Mouse (Mus musculus): ENCODE measurements around the gene Smim6. TPM values are rescaled to one million over a fixed set of nuclear protein-coding genes. Genes with fewer than 3 reads are reported as not detected.

Gene Smim6
- polyA plus RNA-seq, 1 experiment, result not detected

GRCm38 (mm10) chr11:115955195-115955858, 43.5 kb downstream of the Smim6 start:
- H3K27ac ChIP-seq (ENCODE audit: insufficient read depth, low read length), result peak overlapping the region; percentile 47

GRCm38 (mm10) chr11:115956453-115956852, 44.6 kb downstream of the Smim6 start:
- Histone ChIP-seq H3K4me1 (ENCODE audit: control insufficient read depth, insufficient read depth, low read length) (peaks cover 20% of the 10 kb centered on the region; the same call in 1 of the 2 replicates), H3K27ac (ENCODE audit: insufficient read depth, low read length) (peak overlapping the region; percentile 56), H3K4me3 (ENCODE audit: insufficient read depth, low read length) (no peak overlapping the region)
- no peak for TF ChIP-seq POLR2A (IDR thresholded peaks at IDR 0.05; ENCODE audit: low read depth, low read length)
- no peak for TF ChIP-seq CTCF (IDR thresholded peaks at IDR 0.05; ENCODE audit: borderline replicate concordance, insufficient read depth, low read length)

More at GRCm38 (mm10) chr11:115955195-115955858, 43.5 kb downstream of the Smim6 start:
- TF ChIP-seq POLR2A (IDR thresholded peaks at IDR 0.05; ENCODE audit: low read depth, low read length), result no peak
- no peak for TF ChIP-seq CTCF (IDR thresholded peaks at IDR 0.05; ENCODE audit: borderline replicate concordance, insufficient read depth, low read length)
- Histone ChIP-seq H3K4me1 (ENCODE audit: control insufficient read depth, insufficient read depth, low read length) (peaks cover 20% of the 10 kb centered on the region; the same call in 1 of the 2 replicates), H3K4me3 (ENCODE audit: insufficient read depth, low read length) (no peak overlapping the region)

DNA sequence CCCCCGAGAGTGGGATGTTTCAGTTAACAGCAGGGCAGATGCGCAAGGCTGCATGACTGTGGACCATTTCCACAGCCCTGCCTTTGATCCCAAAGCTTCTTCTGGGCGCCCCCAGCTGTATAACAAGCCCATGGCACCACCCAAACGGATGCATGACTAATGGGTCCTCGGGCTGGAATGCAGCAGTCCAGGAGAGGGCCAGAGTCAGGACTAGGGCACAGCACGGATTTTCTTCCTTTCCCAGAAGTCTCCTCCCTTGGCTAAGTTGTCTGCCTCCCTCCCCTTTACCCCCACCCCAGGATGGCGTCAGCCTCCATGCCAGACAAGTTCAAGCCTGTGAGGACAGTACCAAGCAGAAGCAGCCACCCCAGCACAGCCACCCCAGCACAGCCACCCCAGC, 46.2 kb downstream of the Smim6 start:
- H3K4me3 ChIP-seq (ENCODE audit: insufficient read depth, low read length), result no peak overlapping the region
- TF ChIP-seq CTCF (IDR thresholded peaks at IDR 0.05; ENCODE audit: borderline replicate concordance, insufficient read depth, low read length) (no peak), POLR2A (IDR thresholded peaks at IDR 0.05; ENCODE audit: low read depth, low read length) (no peak)
- peak overlapping the region; percentile 56 for H3K27ac ChIP-seq (ENCODE audit: insufficient read depth, low read length)
- H3K4me1 ChIP-seq (ENCODE audit: control insufficient read depth, insufficient read depth, low read length), result peaks cover 20% of the 10 kb centered on the region; the same call in 1 of the 2 replicates

DNA sequence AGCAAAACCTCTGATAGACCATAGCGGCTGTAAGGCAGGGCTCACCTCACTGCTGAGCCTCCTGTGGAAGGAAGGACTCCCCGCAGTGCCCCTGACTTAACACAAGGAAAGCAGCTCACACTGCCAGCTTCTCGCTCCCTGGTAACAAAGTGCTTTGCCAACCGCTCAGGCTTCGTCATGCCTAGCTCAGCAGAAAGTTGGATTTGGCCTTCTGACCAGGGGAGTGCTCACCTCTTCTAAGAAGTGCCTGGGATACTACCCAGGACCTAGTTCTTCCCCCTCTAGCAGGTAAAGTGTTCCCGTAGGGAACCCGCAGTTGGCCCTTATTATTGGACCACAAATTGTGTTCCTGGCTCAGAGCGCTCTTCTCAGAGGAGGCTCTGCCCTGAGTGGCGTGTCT, 47.2 kb downstream of the Smim6 start:
- no peak overlapping the region for H3K4me3 ChIP-seq (ENCODE audit: insufficient read depth, low read length)

GRCm38 (mm10) chr11:115962651-115963412, 51.0 kb downstream of the Smim6 start:
- peaks cover 5% of the 10 kb centered on the region for H3K4me1 ChIP-seq (ENCODE audit: control insufficient read depth, insufficient read depth, low read length)
- H3K27ac ChIP-seq (ENCODE audit: insufficient read depth, low read length), result no peak overlapping the region
- TF ChIP-seq POLR2A (IDR thresholded peaks at IDR 0.05; ENCODE audit: low read depth, low read length) (no peak), CTCF (IDR thresholded peaks at IDR 0.05; ENCODE audit: borderline replicate concordance, insufficient read depth, low read length) (no peak)
- H3K4me3 ChIP-seq (ENCODE audit: insufficient read depth, low read length), result no peak overlapping the region

More for the DNA sequence above, 47.2 kb downstream of the Smim6 start:
- Histone ChIP-seq H3K27ac (ENCODE audit: insufficient read depth, low read length) (no peak overlapping the region), H3K4me1 (ENCODE audit: control insufficient read depth, insufficient read depth, low read length) (peaks cover 20% of the 10 kb centered on the region; the same call in 1 of the 2 replicates)
- TF ChIP-seq POLR2A (IDR thresholded peaks at IDR 0.05; ENCODE audit: low read depth, low read length), result no peak

Other genes starting within 250 kb of the Smim6 start
- gene Grb2, start 203.4 kb upstream of the Smim6 start, polyA plus RNA-seq (2011; ENCODE audit: insufficient read length, low read depth, missing spikeins), result 61.1 and 69.3 TPM in 2 replicates
- 15.1 and 17.4 TPM in 2 replicates for gene Tmem94, start 146.6 kb upstream of the Smim6 start, polyA plus RNA-seq (2011; ENCODE audit: insufficient read length, low read depth, missing spikeins)
- gene Caskin2, start 98.4 kb upstream of the Smim6 start, polyA plus RNA-seq (2011; ENCODE audit: insufficient read length, low read depth, missing spikeins), result 10.0 and 13.1 TPM in 2 replicates
- gene Tsen54, start 97.3 kb upstream of the Smim6 start, polyA plus RNA-seq (2011; ENCODE audit: insufficient read length, low read depth, missing spikeins), result 10.1 and 12.2 TPM in 2 replicates
- 3.0 and 3.7 TPM in 2 replicates for gene Llgl2, start 88.0 kb upstream of the Smim6 start, polyA plus RNA-seq (2011; ENCODE audit: insufficient read length, low read depth, missing spikeins)
- not detected in 2 replicates for gene Myo15b, start 53.6 kb upstream of the Smim6 start, polyA plus RNA-seq (2011; ENCODE audit: insufficient read length, low read depth, missing spikeins)
- not detected in 2 replicates for gene Smim5, start 12.1 kb upstream of the Smim6 start, polyA plus RNA-seq (2011; ENCODE audit: insufficient read length, low read depth, missing spikeins)
- 45.2 and 50.0 TPM in 2 replicates for gene Sap30bp, start 21.3 kb downstream of the Smim6 start, polyA plus RNA-seq (2011; ENCODE audit: insufficient read length, low read depth, missing spikeins)
- gene Recql5, start 21.5 kb downstream of the Smim6 start, polyA plus RNA-seq (2011; ENCODE audit: insufficient read length, low read depth, missing spikeins), result 11.3 and 15.8 TPM in 2 replicates
- 1.3 and 2.1 TPM in 2 replicates for gene Itgb4, start 62.7 kb downstream of the Smim6 start, polyA plus RNA-seq (2011; ENCODE audit: insufficient read length, low read depth, missing spikeins)
- 50.8 and 58.6 TPM in 2 replicates for gene Galk1, start 100.7 kb downstream of the Smim6 start, polyA plus RNA-seq (2011; ENCODE audit: insufficient read length, low read depth, missing spikeins)
- gene H3f3b, start 115.9 kb downstream of the Smim6 start, polyA plus RNA-seq (2011; ENCODE audit: insufficient read length, low read depth, missing spikeins), result 339 and 513 TPM in 2 replicates
- 16.9 and 18.8 TPM in 2 replicates for gene Unk, start 118.3 kb downstream of the Smim6 start, polyA plus RNA-seq (2011; ENCODE audit: insufficient read length, low read depth, missing spikeins)
- not detected in 2 replicates for gene Unc13d, start 165.9 kb downstream of the Smim6 start, polyA plus RNA-seq (2011; ENCODE audit: insufficient read length, low read depth, missing spikeins)
- gene Wbp2, start 175.0 kb downstream of the Smim6 start, polyA plus RNA-seq (2011; ENCODE audit: insufficient read length, low read depth, missing spikeins), result 55.1 and 63.8 TPM in 2 replicates
- gene Trim47, start 215.2 kb downstream of the Smim6 start, polyA plus RNA-seq (2011; ENCODE audit: insufficient read length, low read depth, missing spikeins), result 21.5 and 25.1 TPM in 2 replicates
- 2.8 and 2.9 TPM in 2 replicates for gene Trim65, start 219.1 kb downstream of the Smim6 start, polyA plus RNA-seq (2011; ENCODE audit: insufficient read length, low read depth, missing spikeins)
- 31.6 and 32.5 TPM in 2 replicates for gene Mrpl38, start 226.9 kb downstream of the Smim6 start, polyA plus RNA-seq (2011; ENCODE audit: insufficient read length, low read depth, missing spikeins)

All from embryonic fibroblast, embryonic 13.5 days (primary cell).